23 mouse cellular contexts compared by ENCODE assay signal in the genomic region with DNA sequence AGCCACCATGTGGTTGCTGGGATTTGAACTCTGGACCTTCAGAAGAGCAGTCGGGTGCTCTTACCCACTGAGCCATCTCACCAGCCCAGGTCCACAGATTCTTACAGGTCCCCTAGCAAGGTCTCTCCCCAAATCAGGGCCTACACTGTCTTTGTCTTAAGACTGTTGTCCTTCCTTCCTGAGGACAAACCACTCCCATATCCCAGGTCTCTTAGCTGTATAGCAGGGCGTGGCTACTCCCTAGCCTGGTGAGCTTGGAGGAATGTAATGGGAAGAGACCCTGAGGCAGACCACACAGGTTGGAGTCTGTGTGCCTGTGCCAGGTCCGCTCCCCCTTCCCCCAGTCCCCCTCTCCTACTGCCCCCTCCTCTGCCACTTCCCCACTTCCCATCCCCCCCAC. TPM values are rescaled to one million over a fixed set of nuclear protein-coding genes. Genes with fewer than 3 reads are reported as not detected.
A peak's percentile ranks its signal among the peaks of the same experiment; 100 is the strongest.
DNase-seq lines count a peak whose midpoint lies in the region; ATAC-seq and TF ChIP-seq lines count a peak whose summit lies in the region.
"Had no signal": no experiment of that assay in that cellular context is flagged by ENCODE, and none has a peak within 500 bp of the region (broad histone marks: within the 10 kb centered on the region; RNA-seq: fewer than 3 reads in every experiment).

No protein-coding gene starts in this region.

- no peak for ATAC-seq in forebrain, embryonic 15.5 days (replicated peaks)
- no peak for ATAC-seq in megakaryocyte, adult 5-6 weeks (ENCODE audit: poor library complexity, severe bottlenecking)
- no peak for ATAC-seq in midbrain, embryonic 13.5 days
- ATAC-seq: forebrain, embryonic 14.5 days; inflammation-experienced regulatory T-cells, adult 6 months; midbrain, embryonic 15.5 days had no signal

- H3K9me3 ChIP-seq in forebrain, embryonic 10.5 days = no peaks in the 10 kb centered on the region
- H3K9me3 ChIP-seq in forebrain, embryonic 15.5 days = no peaks in the 10 kb centered on the region
- H3K9me3 ChIP-seq in megakaryocyte, embryonic 14.5 days = no peaks in the 10 kb centered on the region
- H3K9me3 ChIP-seq in MEL (replicated peaks; ENCODE audit: insufficient read depth, low read length) = no peaks in the 10 kb centered on the region
- H3K9me3 ChIP-seq in midbrain, embryonic 13.5 days = no peaks in the 10 kb centered on the region
- H3K9me3 ChIP-seq: embryonic facial prominence, embryonic 12.5 days; hindbrain, embryonic 13.5 days; limb, embryonic 13.5 days; liver, embryonic 13.5 days; midbrain, embryonic 15.5 days; stomach, embryonic 15.5 days had no signal

- H3K27me3 ChIP-seq in forebrain, embryonic 10.5 days (ENCODE audit: poor library complexity, severe bottlenecking) = no peaks in the 10 kb centered on the region
- H3K27me3 ChIP-seq in forebrain, embryonic 15.5 days = no peaks in the 10 kb centered on the region
- peaks cover 18% of the 10 kb centered on the region for H3K27me3 ChIP-seq in megakaryocyte, embryonic 14.5 days (replicated peaks)
- H3K27me3 ChIP-seq in MEL (ENCODE audit: control insufficient read depth in 1 of 2, insufficient read depth in 2 of 2, low read length in 2 of 2) = no peaks in the 10 kb centered on the region
- H3K27me3 ChIP-seq in midbrain, embryonic 13.5 days = no peaks in the 10 kb centered on the region
- H3K27me3 ChIP-seq: embryonic facial prominence, embryonic 12.5 days; hindbrain, embryonic 13.5 days; limb, embryonic 13.5 days; liver, embryonic 13.5 days; midbrain, embryonic 15.5 days; stomach, embryonic 15.5 days had no signal

- H3K79me2 ChIP-seq in MEL (ENCODE audit: control insufficient read depth, insufficient read depth, low read length, poor library complexity) = no peaks in the 10 kb centered on the region

- no peak overlapping the region for H3K4me3 ChIP-seq in forebrain, embryonic 10.5 days
- no peak overlapping the region for H3K4me3 ChIP-seq in forebrain, embryonic 15.5 days
- peak overlapping the region; percentile 12 for H3K4me3 ChIP-seq in megakaryocyte, embryonic 14.5 days (replicated peaks)
- no peak overlapping the region for H3K4me3 ChIP-seq in MEL (ENCODE audit: control insufficient read depth in 1 of 2, insufficient read depth in 1 of 2, low read depth in 2 of 2, low read length in 2 of 2)
- H3K4me3 ChIP-seq in midbrain, embryonic 13.5 days (replicated peaks) = no peak overlapping the region
- H3K4me3 ChIP-seq: embryonic facial prominence, embryonic 12.5 days; hindbrain, embryonic 13.5 days; limb, embryonic 13.5 days; liver, embryonic 13.5 days; midbrain, embryonic 15.5 days; stomach, embryonic 15.5 days had no signal

- H3K27ac ChIP-seq in forebrain, embryonic 10.5 days = peak overlapping the region; percentile 25; the same call in 1 of the 2 replicates
- H3K27ac ChIP-seq in forebrain, embryonic 15.5 days (replicated peaks) = no peak overlapping the region
- no peak overlapping the region for H3K27ac ChIP-seq in MEL (ENCODE audit: control insufficient read depth, low read depth, low read length)
- H3K27ac ChIP-seq in midbrain, embryonic 13.5 days = no peak overlapping the region
- H3K27ac ChIP-seq: embryonic facial prominence, embryonic 12.5 days; hindbrain, embryonic 13.5 days; limb, embryonic 13.5 days; liver, embryonic 13.5 days; midbrain, embryonic 15.5 days had no signal

- no peak for DNase-seq in forebrain, embryonic 10.5 days (ENCODE audit: extremely low spot score, low spot score)
- DNase-seq in MEL (ENCODE audit: low read depth, low spot score) = no peak
- DNase-seq in kidney, adult 8-10 months = no peak
- DNase-seq: adrenal gland, adult 2 months; cerebellum, adult 11 months; cerebellum, adult 9-11 months; kidney, postnatal 36 days; layer of hippocampus, postnatal 36 days; liver, embryonic 13.5 days; lung, adult 2 months; right cerebral cortex, postnatal 4 days; thymus, postnatal 36 days had no signal

- WGBS in forebrain, embryonic 10.5 days = 83% methylated on average over 3 of the region's 3 CpGs
- 74% methylated on average over 3 of the region's 3 CpGs for WGBS in forebrain, embryonic 15.5 days
- WGBS in midbrain, embryonic 13.5 days = 86% methylated on average over 3 of the region's 3 CpGs

- no peak for TF ChIP-seq CTCF in MEL (IDR thresholded peaks at IDR 0.05 in 2 of 3, conservative IDR thresholded peaks at IDR 0.05 in 1 of 3; ENCODE audit: control insufficient read depth in 1 of 3, insufficient read depth in 1 of 3, low read depth in 2 of 3, low read length in 3 of 3, poor library complexity in 1 of 3, severe bottlenecking in 1 of 3)

- TF ChIP-seq POLR2A in MEL (IDR thresholded peaks at IDR 0.05; ENCODE audit: control insufficient read depth in 1 of 2, insufficient read depth in 1 of 2, low read depth in 1 of 2, low read length in 2 of 2, poor library complexity in 1 of 2) = no peak

- H3K4me1 ChIP-seq in forebrain, embryonic 10.5 days = peaks cover 27% of the 10 kb centered on the region
- H3K4me1 ChIP-seq in forebrain, embryonic 15.5 days = peaks cover 7% of the 10 kb centered on the region; the same call in 1 of the 2 replicates
- peaks cover 57% of the 10 kb centered on the region for H3K4me1 ChIP-seq in megakaryocyte, embryonic 14.5 days
- H3K4me1 ChIP-seq in MEL (ENCODE audit: control insufficient read depth in 1 of 2, insufficient read depth in 2 of 2, low read length in 2 of 2) = peaks cover 0 to 3% of the 10 kb centered on the region in 2 experiments; a peak in 1 of 4 replicates
- peaks cover 9% of the 10 kb centered on the region; the same call in 1 of the 2 replicates for H3K4me1 ChIP-seq in midbrain, embryonic 13.5 days (replicated peaks)

- H3K9ac ChIP-seq in forebrain, embryonic 15.5 days (replicated peaks) = no peak overlapping the region
- H3K9ac ChIP-seq in MEL (ENCODE audit: control insufficient read depth, low read depth, low read length, poor library complexity, severe bottlenecking) = no peak overlapping the region
- no peak overlapping the region for H3K9ac ChIP-seq in midbrain, embryonic 13.5 days (replicated peaks)
- H3K9ac ChIP-seq: embryonic facial prominence, embryonic 12.5 days; hindbrain, embryonic 13.5 days; limb, embryonic 13.5 days; liver, embryonic 13.5 days; midbrain, embryonic 15.5 days; stomach, embryonic 15.5 days had no signal

- no peak overlapping the region for H3K4me2 ChIP-seq in forebrain, embryonic 15.5 days (replicated peaks)
- H3K4me2 ChIP-seq in midbrain, embryonic 13.5 days (replicated peaks) = no peak overlapping the region
- H3K4me2 ChIP-seq: embryonic facial prominence, embryonic 12.5 days; hindbrain, embryonic 13.5 days; limb, embryonic 13.5 days; liver, embryonic 13.5 days; midbrain, embryonic 15.5 days; stomach, embryonic 15.5 days had no signal

- TF ChIP-seq EP300 in MEL (IDR thresholded peaks at IDR 0.05; ENCODE audit: low read depth in 1 of 2, low read length in 2 of 2) = no peak

- H3K36me3 ChIP-seq in forebrain, embryonic 10.5 days (replicated peaks) = no peaks in the 10 kb centered on the region
- H3K36me3 ChIP-seq in forebrain, embryonic 15.5 days = no peaks in the 10 kb centered on the region
- H3K36me3 ChIP-seq in megakaryocyte, embryonic 14.5 days (replicated peaks; ENCODE audit: low read length) = no peaks in the 10 kb centered on the region
- H3K36me3 ChIP-seq in MEL (ENCODE audit: control insufficient read depth in 1 of 2, insufficient read depth in 2 of 2, low read length in 2 of 2) = no peaks in the 10 kb centered on the region
- no peaks in the 10 kb centered on the region for H3K36me3 ChIP-seq in midbrain, embryonic 13.5 days
- H3K36me3 ChIP-seq: embryonic facial prominence, embryonic 12.5 days; hindbrain, embryonic 13.5 days; limb, embryonic 13.5 days; liver, embryonic 13.5 days; midbrain, embryonic 15.5 days; stomach, embryonic 15.5 days had no signal

- TF ChIP-seq RAD21 in MEL (IDR thresholded peaks at IDR 0.05; ENCODE audit: low read depth, low read length) = no peak

TF ChIP-seq in MEL, 35 proteins besides CTCF, POLR2A, EP300 and RAD21:
- TF ChIP-seq CHD2 (IDR thresholded peaks at IDR 0.05; ENCODE audit: low read length) (no peak), JUND (IDR thresholded peaks at IDR 0.05; ENCODE audit: low read depth, low read length) (no peak), TBP (IDR thresholded peaks at IDR 0.05; ENCODE audit: low read depth, low read length) (peak; percentile 56)
TF ChIP-seq in MEL: peak in this region for 1.

RNA-seq across cellular contexts. Expression of a gene that starts 24.7 kb away (rescaled TPM):
- 6.4 TPM in 2 replicates for polyA plus RNA-seq in forebrain, embryonic 10.5 days (2016; fragmentation: Nextera tagmentation; extraction: Ambion mirVana)
- polyA plus RNA-seq in forebrain, embryonic 15.5 days (2015; fragmentation: Nextera tagmentation; extraction: Ambion mirVana) = 4.8 and 5.8 TPM in 2 replicates
- 1.9 and 6.5 TPM in 2 replicates for polyA plus RNA-seq in megakaryocyte, embryonic 14.5 days (2012; ENCODE audit: insufficient read depth, low replicate concordance)
- total RNA-seq in megakaryocyte, adult 5-6 weeks (2015) = 41.7 and 51.1 TPM in 2 replicates
- 68.3 and 71.2 TPM in 2 replicates for total RNA-seq in megakaryocyte, adult 5-6 weeks (2017)
- 23.6 and 30.7 TPM in 2 replicates for total RNA-seq in MEL (2012; rRNA removed)
- polyA plus RNA-seq in MEL (2012; ENCODE audit: insufficient read depth in 1 of 2, insufficient read length in 2 of 2, low read depth in 1 of 2, low replicate concordance in 2 of 2, missing spikeins in 1 of 2) = 10 to 100 TPM in 1 of 2 experiments, not detected in 1; 29.2 TPM
- 4.8 and 5.0 TPM in 2 replicates for polyA plus RNA-seq in midbrain, embryonic 13.5 days (2015; fragmentation: Nextera tagmentation; extraction: Ambion mirVana)
